In genomic region chr16:22655812-22656211, GRCm38 (mm10) we compare ENCODE assay signal across 8 mouse cellular contexts. TPM values are rescaled to one million over a fixed set of nuclear protein-coding genes. Genes with fewer than 3 reads are reported as not detected.
A peak's percentile ranks its signal among the peaks of the same experiment; 100 is the strongest.
DNase-seq lines count a peak whose midpoint lies in the region; ATAC-seq and TF ChIP-seq lines count a peak whose summit lies in the region.

No protein-coding gene starts in this region.

- H3K27me3 ChIP-seq in forebrain, postnatal 0 days (ENCODE audit: insufficient read depth, low read length), result peaks cover 9% of the 10 kb centered on the region; the same call in 1 of the 2 replicates
- H3K27me3 ChIP-seq in midbrain, embryonic 11.5 days (ENCODE audit: control insufficient read depth, insufficient read depth, low read length), result peaks cover 29% of the 10 kb centered on the region

- H3K27ac ChIP-seq in gastrocnemius, adult 2 months, result peak overlapping the region; percentile 56; the same call in 1 of the 2 replicates
- no peak overlapping the region for H3K27ac ChIP-seq in forebrain, postnatal 0 days (ENCODE audit: low read depth, low read length)
- H3K27ac ChIP-seq in midbrain, embryonic 11.5 days (ENCODE audit: low read depth, low read length), result no peak overlapping the region

- 10% methylated on average over 11 of the region's 11 CpGs for WGBS in forebrain, postnatal 0 days
- 8% methylated on average over 11 of the region's 11 CpGs for WGBS in midbrain, embryonic 11.5 days

- intact Hi-C loops in gastrocnemius, adult 2 months (cut with DNase I), result no loop called here
- intact Hi-C loops in gastrocnemius, postnatal 36 days (cut with DNase I), result no loop called here
- intact Hi-C loops in left cerebral cortex, postnatal 25 days (cut with DNase I), result no loop called here

- no peaks in the 10 kb centered on the region for H3K9me3 ChIP-seq in forebrain, postnatal 0 days (ENCODE audit: low read length)
- no peaks in the 10 kb centered on the region for H3K9me3 ChIP-seq in midbrain, embryonic 11.5 days (ENCODE audit: control insufficient read depth, low read length)

- no peak for DNase-seq in gastrocnemius, adult 2 months
- no peak for DNase-seq in gastrocnemius, postnatal 4 days (ENCODE audit: low spot score in 2 of 2)
- peak; percentile 3 to 6 for DNase-seq in B cell, adult 2 months
- no peak for DNase-seq in forebrain, postnatal 0 days
- no peak for DNase-seq in midbrain, embryonic 11.5 days (ENCODE audit: low spot score, missing footprints)
- DNase-seq in Muller cell, postnatal 12 days (ENCODE audit: inconsistent ontology term), result no peak
- no peak for DNase-seq in gastrocnemius, postnatal 36 days
- no peak for DNase-seq in left cerebral cortex, postnatal 25 days (ENCODE audit: low spot score in 2 of 2)

- no peak for TF ChIP-seq CTCF in gastrocnemius, adult 2 months (IDR thresholded peaks at IDR 0.05)
- no peak for TF ChIP-seq CTCF in forebrain, postnatal 0 days (IDR thresholded peaks at IDR 0.05; ENCODE audit: low read depth)

- no peak for ATAC-seq in forebrain, postnatal 0 days
- ATAC-seq in midbrain, embryonic 11.5 days (ENCODE audit: low FRiP score), result no peak

- H3K4me1 ChIP-seq in forebrain, postnatal 0 days (ENCODE audit: insufficient read depth), result no peaks in the 10 kb centered on the region
- H3K4me1 ChIP-seq in midbrain, embryonic 11.5 days (ENCODE audit: control insufficient read depth, insufficient read depth, low read length), result peaks cover 11% of the 10 kb centered on the region

- no peaks in the 10 kb centered on the region for H3K36me3 ChIP-seq in forebrain, postnatal 0 days (ENCODE audit: insufficient read depth)
- H3K36me3 ChIP-seq in midbrain, embryonic 11.5 days (ENCODE audit: control insufficient read depth, insufficient read depth, low read length), result no peaks in the 10 kb centered on the region

- H3K9ac ChIP-seq in forebrain, postnatal 0 days, result 0 out of 2 replicates have a peak overlapping the region, but pooled peaks have one; percentile 59
- H3K9ac ChIP-seq in midbrain, embryonic 11.5 days (ENCODE audit: low read length), result no peak overlapping the region

- peak overlapping the region; percentile 74 for H3K4me3 ChIP-seq in gastrocnemius, adult 2 months
- H3K4me3 ChIP-seq in forebrain, postnatal 0 days (ENCODE audit: low read depth, low read length), result peak overlapping the region; percentile 51
- H3K4me3 ChIP-seq in midbrain, embryonic 11.5 days (ENCODE audit: low read depth, low read length), result no peak overlapping the region

- H3K4me2 ChIP-seq in forebrain, postnatal 0 days (ENCODE audit: low read depth), result peak overlapping the region; percentile 90
- peak overlapping the region; percentile 89; the same call in 1 of the 2 replicates for H3K4me2 ChIP-seq in midbrain, embryonic 11.5 days

RNA-seq across cellular contexts. Expression of gene Dgkg, which starts 1.2 kb away (rescaled TPM):
- under 1 TPM; 0.41 to 0.70 TPM for total RNA-seq in gastrocnemius, adult 2 months (2021)
- total RNA-seq in gastrocnemius, postnatal 4 days (2021), result 1 to 10 TPM in 1 of 2 experiments, under 1 TPM in 1; 0.91 to 1.4 TPM
- total RNA-seq in forebrain, postnatal 0 days (2014; rRNA removed), result 11.8 and 15.8 TPM in 2 replicates
- polyA plus RNA-seq in forebrain, postnatal 0 days (2015; fragmentation: Nextera tagmentation; extraction: Ambion mirVana), result 7.9 and 12.0 TPM in 2 replicates
- 0.15 and 0.28 TPM in 2 replicates for polyA plus RNA-seq in midbrain, embryonic 11.5 days (2014; fragmentation: Nextera tagmentation; extraction: Ambion mirVana)
- under 1 TPM; 0.54 TPM for total RNA-seq in gastrocnemius, postnatal 36 days (2021)
- 10 to 100 TPM; 47.4 to 54.7 TPM for total RNA-seq in left cerebral cortex, postnatal 25 days (2021)

Comparison
In these comparisons a context has a peak if more than half of its experiments do, and no peak if none do; other contexts are left out.
1. DNase-seq: peak in B cell, adult 2 months (2 of 2); none in gastrocnemius, adult 2 months (single experiment), gastrocnemius, postnatal 4 days (0 of 2), forebrain, postnatal 0 days (single experiment), midbrain, embryonic 11.5 days (single experiment), Muller cell, postnatal 12 days (single experiment), gastrocnemius, postnatal 36 days (0 of 2) and left cerebral cortex, postnatal 25 days (0 of 2).